Mouse (Mus musculus) NIH3T3 (cell line): Measurements from ENCODE around the gene Mblac2.

Experiments used
- DNase-seq: peaks from one replicate; pipeline ENCODE4 v3.0.0-alpha.2; 2012; ENCODE audit warnings: low read depth

Gene Mblac2

DNA sequence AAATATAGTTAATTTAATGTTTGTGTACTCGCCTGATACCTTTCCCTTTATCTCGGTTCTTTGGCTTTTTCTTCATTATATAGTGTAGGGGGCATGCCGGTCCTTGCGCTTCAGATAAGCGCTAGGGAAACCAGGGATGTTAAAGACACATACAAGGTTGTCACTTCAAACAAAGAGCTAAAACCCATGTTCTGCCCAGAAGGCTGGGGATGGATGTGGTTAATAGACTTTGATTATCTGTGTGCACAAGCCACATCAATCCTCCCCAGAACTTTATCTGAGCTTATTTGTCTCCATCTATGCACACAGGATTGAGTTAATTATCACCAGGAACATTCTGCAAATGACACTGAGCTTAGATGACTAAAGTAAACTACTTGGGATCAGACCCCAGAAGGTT lies 25.5 kb downstream of the Mblac2 start:
- no peak for DNase-seq

DNA sequence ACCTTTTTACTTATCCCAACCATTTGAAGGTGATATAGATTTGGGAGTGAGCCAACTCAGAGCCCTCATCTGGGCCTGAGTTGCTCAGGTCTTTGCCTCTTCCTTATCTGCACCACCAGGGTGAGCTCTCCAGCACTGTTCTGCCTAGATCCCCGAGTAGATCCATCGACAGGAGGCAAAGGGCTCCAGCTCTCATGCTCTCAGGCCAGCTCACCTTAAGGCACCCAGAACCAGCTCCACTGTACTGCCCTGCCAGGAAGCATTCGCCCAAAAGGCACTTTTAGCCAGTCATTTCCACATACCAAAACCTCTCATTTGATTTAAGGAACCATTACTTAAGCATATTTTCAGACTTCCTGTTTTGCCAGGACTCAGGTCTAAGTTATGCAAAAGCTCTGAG lies 29.8 kb downstream of the Mblac2 start:
- DNase-seq: no peak

- no peak for DNase-seq
Observed at GRCm38 (mm10) chr13:81743391-81744091, 32.4 kb downstream of the Mblac2 start.

- no peak for DNase-seq
Observed at GRCm38 (mm10) chr13:81744092-81744396, 32.9 kb downstream of the Mblac2 start.

GRCm38 (mm10) chr13:81754878-81755277 lies 43.7 kb downstream of the Mblac2 start:
- DNase-seq: peak; percentile 25

DNA sequence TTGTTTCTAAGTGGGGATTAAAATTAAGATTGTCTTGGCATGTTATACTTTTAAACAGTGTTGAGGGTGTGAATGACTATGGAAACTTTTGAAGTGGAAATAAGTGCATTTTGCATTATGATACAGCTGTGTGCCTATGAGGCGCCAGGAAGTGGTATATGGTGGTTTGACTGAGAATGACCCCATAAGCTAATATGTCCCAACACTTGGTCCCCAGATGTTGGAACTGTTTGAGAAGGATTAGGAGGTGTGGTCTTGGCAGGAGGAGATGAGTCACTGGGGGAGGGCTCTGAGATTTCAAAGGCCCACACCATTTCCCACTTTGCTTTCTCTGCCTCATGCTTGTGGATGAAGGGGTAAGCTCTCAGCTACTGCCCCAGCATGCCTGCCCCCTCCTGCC lies 44.2 kb downstream of the Mblac2 start:
- no peak for DNase-seq

DNA sequence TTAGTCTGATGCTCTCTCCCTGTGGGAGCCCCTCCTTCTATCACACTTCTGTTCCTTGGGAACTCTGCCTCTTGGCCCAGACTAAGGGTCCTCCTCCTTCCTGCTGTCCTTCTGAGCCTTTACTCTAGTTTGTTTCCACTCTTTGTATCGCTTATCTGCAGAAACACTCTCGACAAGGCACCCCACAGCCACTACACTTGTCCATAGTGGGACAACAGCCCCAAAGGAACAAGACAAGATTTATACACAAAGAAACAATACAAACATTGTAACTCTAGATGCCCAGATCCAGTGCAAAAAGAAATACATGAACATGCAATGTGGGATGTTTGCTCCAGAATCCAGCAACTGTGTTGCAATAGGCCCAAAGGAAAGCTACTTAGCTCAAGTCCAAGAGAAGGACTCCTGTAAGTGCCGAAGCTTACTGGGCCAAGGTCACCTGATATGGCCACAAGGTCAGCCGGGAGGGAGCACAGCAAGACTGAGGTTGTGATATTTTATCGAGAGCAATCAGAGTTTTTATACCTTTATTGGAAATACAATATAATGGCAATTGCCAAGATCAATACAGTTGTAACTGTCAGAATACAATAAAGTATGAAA lies 46.0 kb downstream of the Mblac2 start:
- no peak for DNase-seq

DNA sequence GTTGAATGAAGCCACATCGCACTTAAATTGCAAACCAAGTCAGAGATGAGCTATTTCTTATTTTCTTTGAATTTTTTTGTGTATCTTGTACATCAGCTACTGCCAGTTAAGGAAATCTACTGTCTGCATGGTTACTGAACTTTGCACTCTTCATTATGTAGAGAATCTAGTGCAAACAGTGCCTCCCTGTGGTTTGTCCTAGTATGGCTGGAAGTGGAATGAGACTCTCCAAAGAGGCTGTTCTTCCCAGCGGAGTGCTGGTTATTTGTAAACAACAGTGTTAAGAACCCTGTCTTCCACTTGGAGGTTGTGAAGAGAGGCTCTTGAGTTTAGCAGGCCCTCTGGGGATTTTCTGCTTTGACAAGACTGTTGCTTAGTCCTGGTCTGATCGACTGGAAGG lies 49.2 kb downstream of the Mblac2 start:
- peak; percentile 75 for DNase-seq

DNA sequence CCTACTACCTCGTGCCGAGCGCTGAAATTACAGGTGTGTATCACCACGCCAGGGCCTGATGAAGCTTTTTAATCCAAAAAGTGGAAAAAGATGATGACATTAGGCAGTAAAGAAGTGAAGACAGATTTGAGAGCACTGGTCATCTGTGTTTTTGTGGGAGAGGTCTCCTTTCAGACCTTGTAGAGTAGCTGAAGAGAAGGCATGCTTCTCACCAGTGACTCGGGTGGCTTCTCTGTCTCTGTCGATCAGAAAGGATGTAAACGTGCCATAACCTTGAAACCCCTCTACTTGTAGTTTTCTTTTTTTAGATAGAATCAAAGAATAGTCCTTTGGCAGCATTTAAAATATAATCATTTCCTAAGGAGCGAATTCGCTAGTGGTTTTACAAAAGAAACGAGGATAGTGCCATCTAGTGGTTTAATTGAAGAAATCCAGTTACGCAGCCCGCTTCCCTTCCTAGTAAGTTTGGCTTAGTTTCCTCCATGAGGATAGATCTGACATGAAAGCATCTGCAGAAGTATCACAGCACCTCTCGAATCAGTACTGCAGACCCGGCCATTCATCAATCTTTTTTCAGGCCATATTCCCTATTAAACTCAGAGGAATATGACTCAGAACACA lies 50.5 kb downstream of the Mblac2 start:
- peak; percentile 76 for DNase-seq

GRCm38 (mm10) chr13:81764173-81764572 lies 53.0 kb downstream of the Mblac2 start:
- no peak for DNase-seq

- DNase-seq: peak; percentile 65
Observed at GRCm38 (mm10) chr13:81767038-81767659, 56.0 kb downstream of the Mblac2 start.

DNA sequence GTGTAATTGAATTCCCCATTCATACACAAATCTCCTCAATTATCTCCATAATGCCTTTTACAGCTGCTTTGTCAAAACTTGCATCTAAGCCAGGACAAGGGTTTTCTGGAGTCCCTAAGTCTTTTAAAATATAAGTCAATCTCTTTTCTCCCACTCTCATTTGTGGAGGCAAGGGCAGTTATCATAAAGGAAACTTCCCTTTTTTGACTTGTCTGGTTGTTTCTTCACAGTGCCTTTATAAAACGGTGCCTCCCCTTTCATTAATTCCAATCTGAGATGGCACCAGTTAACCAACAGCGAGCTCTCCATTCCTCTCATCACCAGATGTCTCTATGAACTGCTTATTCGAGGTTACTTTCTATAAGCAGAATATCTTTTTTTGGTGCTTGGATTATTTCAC lies 65.1 kb downstream of the Mblac2 start:
- DNase-seq: no peak

DNA sequence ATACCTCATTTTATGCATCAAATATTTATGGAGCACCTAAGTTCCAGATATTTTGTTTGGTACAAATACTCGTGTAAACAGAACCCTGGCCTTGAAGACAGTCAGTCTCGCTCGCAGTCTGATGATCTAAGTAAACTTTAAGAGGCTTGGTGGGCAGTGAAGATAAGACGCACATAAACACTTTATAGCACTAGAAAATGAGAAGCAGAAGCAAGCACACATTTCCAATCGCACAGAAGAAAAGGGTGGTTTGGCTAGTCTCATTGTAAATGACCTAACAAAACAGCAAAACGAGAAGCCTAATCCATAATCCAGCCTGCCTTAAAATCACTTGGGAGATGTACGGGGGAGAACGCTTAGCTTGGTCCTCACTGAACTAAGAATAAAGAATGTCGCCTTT lies 71.3 kb downstream of the Mblac2 start:
- DNase-seq: no peak

- DNase-seq: peak; percentile 95
Observed at GRCm38 (mm10) chr13:81782971-81783404, 71.8 kb downstream of the Mblac2 start, which contains the start of gene Cetn3. Cetn3 (plus strand) TSS chr13:81783077.

DNA sequence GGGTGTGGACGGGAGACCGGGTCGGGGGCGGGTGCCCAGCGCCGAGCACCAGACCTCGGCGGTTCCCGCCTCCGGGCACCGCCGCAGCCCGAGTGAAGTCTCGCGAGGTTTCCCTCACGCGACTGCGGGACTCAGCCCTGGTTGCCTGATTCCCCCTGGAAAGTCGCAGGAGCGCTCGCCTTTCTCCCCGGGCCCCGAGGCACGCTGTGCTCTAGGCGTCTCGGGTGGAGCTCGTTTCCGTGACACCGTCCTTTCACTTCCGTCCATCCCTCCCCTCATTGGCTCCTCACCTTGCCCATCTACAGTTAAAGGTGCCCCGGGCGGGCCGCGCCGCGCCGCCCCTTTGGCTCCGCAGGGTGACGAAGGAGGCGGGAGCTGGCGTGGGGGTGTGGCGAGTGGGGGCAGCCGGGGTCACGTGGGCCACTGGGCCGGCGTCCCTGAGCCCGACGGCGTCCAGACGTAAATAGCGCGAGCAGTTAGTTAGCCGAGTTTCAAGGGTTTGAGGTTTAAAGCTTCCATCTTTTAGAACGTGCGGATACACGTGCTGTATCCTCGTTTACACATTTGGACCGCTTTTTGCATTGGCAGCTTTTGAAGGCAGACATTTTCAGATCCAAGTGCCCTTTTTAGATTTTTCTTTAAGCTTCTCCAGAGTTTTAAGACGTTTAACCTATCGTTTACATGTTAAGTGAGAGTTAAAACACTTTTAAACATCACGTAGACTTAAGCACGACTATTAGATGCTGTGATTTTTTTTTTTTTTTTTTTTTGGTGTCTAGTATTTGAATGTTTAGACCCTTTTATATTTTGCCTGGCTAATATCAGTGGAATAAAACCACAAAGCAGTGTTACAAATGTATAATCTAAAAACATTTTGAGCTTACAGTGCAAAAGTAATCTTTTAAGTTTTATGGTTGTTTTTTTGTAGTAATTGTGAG lies 72.5 kb downstream of the Mblac2 start:
- DNase-seq: peak; percentile 97

DNA sequence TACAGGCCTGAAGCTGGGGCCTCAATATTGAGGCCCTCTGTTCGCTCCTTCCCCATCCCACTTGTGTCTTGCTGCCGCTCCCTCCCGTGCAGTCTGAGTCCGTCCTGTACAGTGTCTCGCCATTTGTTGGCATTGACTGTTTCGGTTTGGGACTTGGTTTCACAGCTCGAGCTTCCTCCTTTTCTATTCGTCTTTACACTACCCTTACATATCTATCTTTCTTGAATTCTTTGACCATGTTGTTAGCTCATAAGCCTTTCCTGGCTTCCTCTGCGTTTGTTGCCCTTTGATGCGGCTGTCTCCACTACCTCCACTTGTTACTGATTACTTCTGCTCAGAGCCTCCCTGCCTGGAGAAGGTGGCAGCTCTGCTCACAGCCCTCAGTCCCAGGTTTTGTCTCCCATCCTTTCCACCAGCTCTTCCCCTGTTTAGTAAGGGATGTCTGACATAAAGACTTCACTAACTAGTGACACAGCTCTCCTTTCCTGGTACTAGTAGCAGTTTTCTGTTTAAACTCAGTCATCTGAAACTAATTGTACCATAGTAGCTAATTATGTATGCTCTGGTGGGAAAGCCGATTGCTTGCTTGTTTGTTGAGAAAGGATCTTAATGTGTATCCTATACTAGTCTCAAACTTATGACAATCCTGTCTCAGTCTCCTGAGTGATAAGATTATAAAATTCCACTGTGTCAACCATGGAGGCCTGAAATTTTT lies 74.8 kb downstream of the Mblac2 start:
- DNase-seq: no peak

DNA sequence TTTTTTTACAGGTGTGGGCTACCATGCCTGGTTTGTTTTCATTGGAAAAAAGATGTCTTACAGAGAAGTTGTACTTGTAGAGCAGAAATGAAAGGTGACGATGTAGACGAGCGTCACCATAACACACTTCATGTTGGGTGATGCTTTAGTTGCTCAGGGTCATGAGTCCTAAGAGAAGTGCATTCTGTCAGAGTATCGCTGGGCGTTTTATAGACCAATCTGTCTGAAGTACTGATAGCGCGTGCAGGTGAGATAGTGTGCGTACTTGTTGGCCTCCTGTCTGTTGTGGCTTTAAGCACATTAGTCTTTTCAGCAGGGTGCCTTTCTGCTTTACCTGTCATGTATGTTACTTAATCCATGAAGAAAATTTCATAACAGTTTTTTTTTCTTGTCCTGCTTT lies 79.0 kb downstream of the Mblac2 start:
- DNase-seq: no peak

DNA sequence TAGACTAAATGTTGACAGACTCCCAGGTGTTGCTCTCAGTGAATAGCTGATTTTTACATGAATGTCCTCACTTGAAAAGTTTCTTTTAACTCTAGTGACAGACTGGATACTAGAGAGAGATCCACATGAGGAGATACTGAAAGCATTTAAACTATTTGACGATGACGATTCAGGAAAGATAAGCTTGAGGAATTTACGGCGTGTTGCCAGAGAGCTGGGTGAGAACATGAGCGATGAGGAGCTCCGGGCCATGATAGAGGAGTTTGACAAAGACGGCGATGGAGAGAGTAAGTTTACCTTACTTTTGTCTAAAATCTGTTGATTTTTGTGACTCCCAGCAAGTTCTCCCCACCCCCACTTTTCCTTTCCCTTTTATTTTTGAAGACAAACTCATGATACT lies 80.7 kb downstream of the Mblac2 start:
- no peak for DNase-seq

GRCm38 (mm10) chr13:81793850-81794249 lies 82.7 kb downstream of the Mblac2 start:
- no peak for DNase-seq

DNA sequence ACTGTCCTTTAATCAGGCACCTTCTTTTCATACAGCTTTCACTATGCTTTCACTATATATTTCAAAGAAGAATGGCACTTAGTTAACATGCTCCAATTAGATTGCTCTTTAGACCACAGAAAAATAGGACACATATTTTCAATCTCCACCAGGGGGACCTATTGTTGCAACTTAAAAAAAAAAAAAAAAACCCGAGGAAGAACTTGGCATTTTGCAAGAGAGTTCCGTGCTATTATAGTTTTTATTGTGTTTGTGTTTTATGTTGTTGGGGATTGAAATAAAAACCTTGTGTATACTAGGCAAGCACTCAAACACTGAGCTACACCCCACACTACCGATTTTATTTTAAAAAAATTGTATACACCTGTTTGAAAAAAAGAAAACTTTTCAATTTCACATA lies 90.0 kb downstream of the Mblac2 start:
- DNase-seq: peak; percentile 44
